Mouse (Mus musculus) T-helper 2 cell (primary cell): Measurements from ENCODE around the gene Cav3.

ENCODE experiments used
- in situ Hi-C: fragments of 300-600 bp; cut with MboI, MseI; formaldehyde crosslinking; loops from one replicate; pipeline ENCODE4 v1.15.1; 2025; ENCODE audit warnings: high pct_unique_total_duplicates

The Cav3 gene

GRCm38 (mm10) chr6:112494620-112495081 is 35.3 kb downstream of the Cav3 start:
- in situ Hi-C loops = no loop called here

GRCm38 (mm10) chr6:112495219-112495618 is 35.9 kb downstream of the Cav3 start:
- in situ Hi-C loops = no loop called here

GRCm38 (mm10) chr6:112496291-112497060 is 37.2 kb downstream of the Cav3 start:
- in situ Hi-C loops = no loop called here

GRCm38 (mm10) chr6:112497456-112497855 is 38.2 kb downstream of the Cav3 start:
- in situ Hi-C loops = no loop called here

- in situ Hi-C loops = no loop called here
Measured at GRCm38 (mm10) chr6:112498716-112499115, 39.4 kb downstream of the Cav3 start.

- in situ Hi-C loops = no loop called here
Measured at GRCm38 (mm10) chr6:112499456-112499855, 40.2 kb downstream of the Cav3 start.

- in situ Hi-C loops = no loop called here
Measured at GRCm38 (mm10) chr6:112501156-112501555, 41.9 kb downstream of the Cav3 start.

GRCm38 (mm10) chr6:112507617-112508016 is 48.3 kb downstream of the Cav3 start:
- in situ Hi-C loops = no loop called here

GRCm38 (mm10) chr6:112509590-112510131 is 50.4 kb downstream of the Cav3 start:
- in situ Hi-C loops = no loop called here

GRCm38 (mm10) chr6:112510346-112510745 is 51.0 kb downstream of the Cav3 start:
- in situ Hi-C loops = no loop called here

GRCm38 (mm10) chr6:112514591-112514990 is 55.3 kb downstream of the Cav3 start:
- in situ Hi-C loops = no loop called here

- in situ Hi-C loops = no loop called here
Measured at GRCm38 (mm10) chr6:112516496-112516895, 57.2 kb downstream of the Cav3 start.

- in situ Hi-C loops = no loop called here
Measured at GRCm38 (mm10) chr6:112517572-112517971, 58.3 kb downstream of the Cav3 start.

GRCm38 (mm10) chr6:112517991-112518390 is 58.7 kb downstream of the Cav3 start:
- in situ Hi-C loops = no loop called here
